Mouse (Mus musculus) stomach, embryonic 16.5 days (tissue): Measurements from ENCODE around the gene Amot. TPM values are rescaled to one million over a fixed set of nuclear protein-coding genes. Genes with fewer than 3 reads are reported as not detected.

ENCODE experiments used
- ATAC-seq: fragments of 200-750 bp; cut with Nextera tagmentation; 2 replicates; pipeline ENCODE4 v1.8.0; 2017; ENCODE audit warnings: moderate number of reproducible peaks, moderate TSS enrichment; ENCODE audit not compliant: insufficient read depth, low FRiP score
- H3K27ac ChIP-seq: fragments of 300-500 bp; sonication (generic); 2 replicates; pipeline ENCODE4 v1.5.1; 2014; ENCODE audit warnings: low read length
- H3K27me3 ChIP-seq: fragments of 300-500 bp; sonication (generic); 2 replicates; pipeline ENCODE4 v1.6.1; 2014; ENCODE audit warnings: low read length, control low read depth, mixed read lengths; ENCODE audit not compliant: control insufficient read depth, insufficient read depth
- H3K36me3 ChIP-seq: fragments of 300-500 bp; sonication (generic); 2 replicates; pipeline ENCODE4 v1.6.1; 2014; ENCODE audit warnings: low read length; ENCODE audit not compliant: control insufficient read depth, insufficient read depth
- H3K4me1 ChIP-seq: fragments of 300-500 bp; sonication (generic); 2 replicates; pipeline ENCODE4 v1.6.1; 2014; ENCODE audit warnings: low read length, control low read depth, mixed read lengths; ENCODE audit not compliant: control insufficient read depth, insufficient read depth
- H3K4me2 ChIP-seq: fragments of 300-500 bp; sonication (generic); 2 replicates; pipeline ENCODE4 v1.6.1; 2014; ENCODE audit warnings: low read depth, low read length, mixed read lengths
- H3K4me3 ChIP-seq: fragments of 300-500 bp; sonication (generic); replicated peaks from 2 replicates; pipeline ENCODE4 v1.5.1; 2014; ENCODE audit warnings: mild to moderate bottlenecking, low read length
- H3K9ac ChIP-seq: fragments of 300-500 bp; sonication (generic); 2 replicates; pipeline ENCODE4 v1.6.1; 2014; ENCODE audit warnings: low read length
- H3K9me3 ChIP-seq: fragments of 300-500 bp; sonication (generic); replicated peaks from 2 replicates; pipeline ENCODE4 v1.6.1; 2016; ENCODE audit warnings: low read length, control low read depth; ENCODE audit not compliant: control insufficient read depth
- WGBS: fragments of 180-500 bp; shearing (Covaris S2); extraction: QIAGEN DNeasy Blood & Tissue Kit; methylation state at CpG from one replicate; pipeline ENCODE4 v1.1.7; 2014; 5-methylcytosine and 5-hydroxymethylcytosine counted together
- polyA plus RNA-seq: library from polyadenylated mRNA; unstranded; fragments of >200 nt; fragmentation: Nextera tagmentation; extraction: Ambion mirVana; gene quantifications from 2 replicates; pipeline ENCODE4 v1.2.1, GENCODE M21; 2015

Amot gene
- polyA plus RNA-seq, 1 experiment from 2014 or later, result 12.0 TPM

DNA sequence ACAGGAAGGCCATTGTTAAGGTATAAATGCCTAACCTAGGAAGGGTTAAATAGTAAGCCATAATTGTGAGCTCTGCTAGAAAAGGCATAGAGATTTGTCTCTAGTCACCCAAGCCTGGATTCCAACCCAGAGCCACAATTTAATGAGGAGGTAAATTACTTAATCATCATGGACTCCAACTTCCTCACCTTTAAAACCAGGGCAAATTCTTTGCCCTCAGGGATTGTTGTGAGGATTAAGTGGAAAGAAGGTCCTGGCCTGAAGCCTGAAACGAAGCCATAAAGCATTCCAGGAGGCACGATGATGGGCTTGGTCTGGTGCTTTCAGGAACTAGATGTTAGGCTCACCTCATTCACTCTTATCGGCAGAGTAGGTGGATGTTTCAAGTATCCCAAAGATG is 5.7 kb upstream of the Amot start:
- no peaks in the 10 kb centered on the region for H3K9me3 ChIP-seq
- no peaks in the 10 kb centered on the region for H3K4me1 ChIP-seq
- no peaks in the 10 kb centered on the region for H3K27me3 ChIP-seq
- 49% methylated on average over 3 of the region's 3 CpGs for WGBS
- H3K4me2 ChIP-seq, result no peak overlapping the region
- no peaks in the 10 kb centered on the region for H3K36me3 ChIP-seq
- no peak overlapping the region for H3K4me3 ChIP-seq
- no peak for ATAC-seq
- no peak overlapping the region for H3K9ac ChIP-seq
- H3K27ac ChIP-seq, result no peak overlapping the region

DNA sequence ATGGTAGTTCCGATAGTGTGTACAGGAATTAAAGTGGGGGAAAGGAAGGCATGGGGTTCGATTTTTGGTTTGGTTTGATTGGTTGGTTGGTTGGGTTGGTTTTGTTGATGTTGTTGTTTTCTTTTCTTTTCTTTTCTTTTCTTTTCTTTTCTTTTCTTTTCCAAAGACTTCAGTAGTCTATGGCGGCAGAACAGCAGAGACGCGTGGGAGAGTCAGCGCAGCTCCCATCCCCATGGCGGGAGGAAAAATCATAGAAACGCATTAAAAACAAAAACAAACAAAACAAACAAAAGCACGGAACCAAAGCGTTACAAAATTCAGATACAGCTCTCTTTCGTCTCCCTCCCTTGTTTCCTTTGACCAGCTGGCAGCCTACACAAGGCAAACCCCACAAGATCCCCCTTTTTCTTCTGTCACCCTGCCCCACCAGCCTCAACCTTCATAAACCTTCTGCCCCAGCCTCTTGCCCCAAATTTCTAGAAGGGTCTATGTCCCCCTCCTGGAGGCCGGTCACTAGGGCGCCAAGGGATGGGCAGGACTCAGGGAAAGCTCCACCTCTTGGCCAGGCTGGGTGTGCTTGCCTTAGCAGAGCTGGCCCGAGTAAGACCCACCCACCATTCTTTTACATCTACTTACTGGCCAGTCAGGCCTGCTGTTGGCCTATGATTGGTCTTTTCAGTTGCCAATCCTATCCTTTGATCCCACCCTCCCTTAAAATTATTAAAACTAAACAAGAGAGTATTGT is 648 bp upstream of the Amot start:
- Histone ChIP-seq H3K9ac (peak overlapping the region; percentile 44), H3K4me1 (no peaks in the 10 kb centered on the region), H3K36me3 (no peaks in the 10 kb centered on the region), H3K27me3 (no peaks in the 10 kb centered on the region), H3K27ac (peak overlapping the region; percentile 29), H3K4me2 (peak overlapping the region; percentile 57), H3K4me3 (peak overlapping the region; percentile 61), H3K9me3 (no peaks in the 10 kb centered on the region)
- 12% methylated on average over 14 of the region's 14 CpGs for WGBS
- ATAC-seq, result peak; percentile 94

GRCm38 (mm10) chrX:145501666-145502355 is 3.2 kb downstream of the Amot start:
- no peaks in the 10 kb centered on the region for H3K4me1 ChIP-seq
- H3K9me3 ChIP-seq, result no peaks in the 10 kb centered on the region
- H3K4me2 ChIP-seq, result no peak overlapping the region
- H3K27ac ChIP-seq, result no peak overlapping the region
- WGBS, result 56% methylated on average over 8 of the region's 8 CpGs
- H3K27me3 ChIP-seq, result no peaks in the 10 kb centered on the region
- no peaks in the 10 kb centered on the region for H3K36me3 ChIP-seq
- no peak overlapping the region for H3K9ac ChIP-seq
- H3K4me3 ChIP-seq, result no peak overlapping the region
- ATAC-seq, result no peak

DNA sequence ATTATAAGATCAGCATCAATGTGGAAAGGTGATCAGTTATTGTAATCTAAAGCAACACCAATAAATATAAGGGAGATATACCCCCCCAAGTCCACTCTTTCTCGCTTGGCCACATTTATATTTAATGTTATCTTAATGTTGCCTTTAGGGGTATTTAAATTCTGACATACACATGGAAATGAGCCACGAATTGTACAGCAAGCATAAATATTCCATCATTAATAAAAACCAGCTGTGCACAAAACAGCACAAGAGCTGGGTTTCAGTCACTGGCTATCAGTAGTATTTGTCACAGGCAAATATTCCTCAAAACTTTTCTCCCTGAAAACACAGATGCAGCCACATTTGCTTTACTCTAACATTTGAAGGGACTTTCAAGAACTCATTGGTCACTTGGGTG is 5.9 kb downstream of the Amot start:
- Histone ChIP-seq H3K27me3 (no peaks in the 10 kb centered on the region), H3K9me3 (no peaks in the 10 kb centered on the region), H3K4me1 (no peaks in the 10 kb centered on the region), H3K4me3 (no peak overlapping the region), H3K36me3 (no peaks in the 10 kb centered on the region), H3K27ac (no peak overlapping the region), H3K9ac (no peak overlapping the region), H3K4me2 (no peak overlapping the region)
- 48% methylated on average over 2 of the region's 2 CpGs for WGBS
- ATAC-seq, result no peak

DNA sequence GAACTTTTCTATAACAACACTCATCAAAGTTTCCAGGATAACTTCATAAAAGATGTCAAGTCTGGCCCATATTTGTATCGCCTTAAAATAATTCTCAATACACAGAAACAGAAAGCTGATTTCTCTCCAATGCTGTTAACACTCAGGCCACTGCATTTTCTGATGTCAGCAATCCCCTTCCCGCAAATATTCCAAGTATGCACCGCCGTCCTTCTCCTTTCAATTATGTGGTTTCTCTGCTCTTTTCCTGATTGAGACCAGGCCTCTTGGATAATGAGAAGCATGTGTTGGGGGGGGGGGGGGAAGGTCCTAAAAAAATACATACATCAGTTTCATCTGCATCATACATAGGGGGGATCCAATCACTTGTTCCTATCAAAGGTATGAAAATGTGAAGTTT is 6.3 kb downstream of the Amot start:
- Histone ChIP-seq H3K4me3 (no peak overlapping the region), H3K9ac (no peak overlapping the region), H3K4me2 (no peak overlapping the region), H3K4me1 (no peaks in the 10 kb centered on the region), H3K36me3 (no peaks in the 10 kb centered on the region), H3K27ac (no peak overlapping the region), H3K9me3 (no peaks in the 10 kb centered on the region), H3K27me3 (no peaks in the 10 kb centered on the region)
- 51% methylated on average over 4 of the region's 4 CpGs for WGBS
- ATAC-seq, result no peak

DNA sequence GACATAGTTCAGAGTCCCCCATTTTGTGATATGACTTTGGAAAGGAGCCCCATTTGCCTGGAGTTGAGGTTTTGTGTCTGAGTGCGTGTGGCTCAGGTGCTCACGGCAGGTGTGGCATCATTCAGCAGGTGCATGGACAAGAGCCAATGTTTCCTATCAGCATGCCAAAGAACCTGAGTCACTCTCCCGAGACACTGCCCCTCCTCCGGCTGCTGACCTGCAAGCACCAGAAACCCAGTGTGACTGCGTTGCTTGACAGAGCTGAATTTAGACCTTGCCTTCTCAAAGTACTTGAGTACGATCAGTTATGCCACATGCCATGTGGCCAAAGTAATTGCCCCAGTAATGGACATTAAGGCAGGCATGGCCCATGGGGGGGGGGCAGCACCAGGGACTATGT is 7.5 kb downstream of the Amot start:
- ATAC-seq, result peak; percentile 76; the same call in 1 of the 2 replicates
- no peak overlapping the region for H3K9ac ChIP-seq
- H3K4me1 ChIP-seq, result no peaks in the 10 kb centered on the region

GRCm38 (mm10) chrX:145495381-145495780 is 9.6 kb downstream of the Amot start:
- H3K4me3 ChIP-seq, result no peak overlapping the region
- H3K36me3 ChIP-seq, result no peaks in the 10 kb centered on the region
- no peak for ATAC-seq
- no peak overlapping the region for H3K27ac ChIP-seq
- H3K4me2 ChIP-seq, result no peak overlapping the region
- WGBS, result 95% methylated on average over 4 of the region's 4 CpGs
- no peaks in the 10 kb centered on the region; the same call in 1 of the 2 replicates for H3K27me3 ChIP-seq
- H3K9ac ChIP-seq, result no peak overlapping the region
- H3K4me1 ChIP-seq, result no peaks in the 10 kb centered on the region
- no peaks in the 10 kb centered on the region for H3K9me3 ChIP-seq

More for the DNA sequence above, 7.5 kb downstream of the Amot start:
- H3K36me3 ChIP-seq, result no peaks in the 10 kb centered on the region
- H3K9me3 ChIP-seq, result no peaks in the 10 kb centered on the region
- no peaks in the 10 kb centered on the region for H3K27me3 ChIP-seq
- H3K4me3 ChIP-seq, result no peak overlapping the region
- no peak overlapping the region for H3K27ac ChIP-seq
- 67% methylated on average over 6 of the region's 6 CpGs for WGBS
- no peak overlapping the region for H3K4me2 ChIP-seq

DNA sequence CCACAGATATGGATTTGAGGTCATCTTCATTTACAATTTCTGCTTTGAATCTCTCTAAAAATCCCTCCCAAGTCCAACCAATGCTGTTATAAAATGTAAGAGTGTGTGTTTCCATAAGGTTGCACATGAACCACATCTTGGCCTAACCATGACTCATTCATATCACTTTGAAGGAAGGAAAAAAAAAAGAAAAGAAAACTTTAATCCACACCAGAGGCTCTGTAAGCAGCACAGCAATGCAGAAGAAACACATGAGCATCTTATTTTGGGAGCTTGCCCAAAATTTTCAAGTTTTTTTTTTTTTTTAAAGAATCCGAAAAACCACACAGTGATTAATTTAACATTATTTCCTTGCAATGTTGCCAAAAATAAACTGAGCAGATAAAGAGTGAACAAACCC is 14.2 kb downstream of the Amot start:
- H3K4me2 ChIP-seq, result no peak overlapping the region
- H3K9ac ChIP-seq, result no peak overlapping the region
- H3K4me1 ChIP-seq, result no peaks in the 10 kb centered on the region
- WGBS, result 55% methylated on average over 1 of the region's 1 CpGs
- H3K27me3 ChIP-seq, result no peaks in the 10 kb centered on the region; the same call in 1 of the 2 replicates
- H3K36me3 ChIP-seq, result no peaks in the 10 kb centered on the region
- no peak for ATAC-seq
- H3K9me3 ChIP-seq, result no peaks in the 10 kb centered on the region
- no peak overlapping the region for H3K27ac ChIP-seq
- no peak overlapping the region for H3K4me3 ChIP-seq

GRCm38 (mm10) chrX:145490417-145490816 is 14.6 kb downstream of the Amot start:
- no peaks in the 10 kb centered on the region for H3K36me3 ChIP-seq
- WGBS, result 52% methylated on average over 3 of the region's 3 CpGs
- no peak for ATAC-seq
- H3K27me3 ChIP-seq, result no peaks in the 10 kb centered on the region; the same call in 1 of the 2 replicates
- H3K4me1 ChIP-seq, result no peaks in the 10 kb centered on the region
- H3K9ac ChIP-seq, result no peak overlapping the region
- no peak overlapping the region for H3K4me3 ChIP-seq
- H3K27ac ChIP-seq, result no peak overlapping the region
- H3K4me2 ChIP-seq, result no peak overlapping the region
- no peaks in the 10 kb centered on the region for H3K9me3 ChIP-seq
